Mouse (Mus musculus): ENCODE measurements around the gene Nf2. TPM values are rescaled to one million over a fixed set of nuclear protein-coding genes. Genes with fewer than 3 reads are reported as not detected.

Nf2 gene
- polyA plus RNA-seq, 1 experiment = 56.1 TPM

DNA sequence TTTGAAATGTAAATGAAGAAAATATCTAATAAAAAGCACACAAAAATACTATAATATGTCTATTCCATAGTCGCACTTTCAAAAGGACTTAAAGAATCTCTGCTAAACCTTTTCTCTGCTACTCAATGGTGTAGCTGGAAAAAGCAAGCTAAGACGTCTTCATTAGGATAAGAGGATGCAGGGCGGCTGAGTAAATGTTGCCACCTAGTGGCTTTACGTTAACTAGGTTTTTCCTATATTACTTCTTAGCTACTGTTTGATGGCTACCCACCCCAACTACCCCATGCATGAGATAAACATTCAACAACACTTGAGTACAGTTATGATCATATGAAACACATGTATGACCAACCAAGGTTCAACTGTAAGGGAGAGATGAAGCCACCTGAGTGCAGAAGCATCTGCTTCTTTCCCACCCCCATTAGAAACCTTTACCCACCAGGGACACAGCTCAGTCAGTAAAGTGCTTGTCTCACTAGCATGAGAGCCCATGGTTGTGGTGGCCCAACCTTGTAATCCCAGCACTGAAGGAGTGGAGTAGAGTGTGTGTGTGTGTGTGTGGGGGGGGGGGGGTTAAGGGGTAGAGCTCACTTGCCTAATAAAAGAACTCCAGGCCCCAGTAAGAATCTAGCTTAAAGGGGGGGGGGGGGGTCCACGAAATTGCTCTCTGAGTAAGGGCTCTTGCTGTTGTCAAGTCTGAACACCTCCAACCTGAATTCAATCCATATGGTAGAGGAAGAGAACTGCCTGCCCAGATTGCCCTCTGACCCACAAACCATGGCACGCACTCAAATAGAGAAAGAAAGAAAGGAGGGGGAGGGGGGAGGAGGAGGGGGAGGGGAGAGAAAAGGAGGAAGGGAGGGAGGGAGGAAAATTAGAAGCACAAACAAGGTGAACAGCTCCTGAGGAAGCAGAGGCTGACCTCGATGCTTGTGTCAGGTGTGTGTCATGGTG, 27.6 kb downstream of the Nf2 start:
- no peak overlapping the region for H3K27ac ChIP-seq (ENCODE audit: control insufficient read depth, insufficient read depth, low read length)
- peaks cover 12% of the 10 kb centered on the region for H3K4me1 ChIP-seq (replicated peaks; ENCODE audit: control insufficient read depth, insufficient read depth, low read length)
- no peak for TF ChIP-seq POLR2A (IDR thresholded peaks at IDR 0.05; ENCODE audit: control insufficient read depth, extremely low read depth, insufficient read depth, low read length, poor library complexity)
- no peak for TF ChIP-seq CTCF (IDR thresholded peaks at IDR 0.05; ENCODE audit: borderline replicate concordance, control insufficient read depth, extremely low read depth, insufficient read depth, low read length, poor library complexity)
- no peak overlapping the region for H3K4me3 ChIP-seq (ENCODE audit: control insufficient read depth, insufficient read depth, low read length)
- WGBS = 62% methylated on average over 7 of the region's 7 CpGs
- no peaks in the 10 kb centered on the region for H3K36me3 ChIP-seq (ENCODE audit: control insufficient read depth, insufficient read depth, low read length)
- no peaks in the 10 kb centered on the region for H3K27me3 ChIP-seq (ENCODE audit: control insufficient read depth, insufficient read depth, low read length)
- DNase-seq = no peak

DNA sequence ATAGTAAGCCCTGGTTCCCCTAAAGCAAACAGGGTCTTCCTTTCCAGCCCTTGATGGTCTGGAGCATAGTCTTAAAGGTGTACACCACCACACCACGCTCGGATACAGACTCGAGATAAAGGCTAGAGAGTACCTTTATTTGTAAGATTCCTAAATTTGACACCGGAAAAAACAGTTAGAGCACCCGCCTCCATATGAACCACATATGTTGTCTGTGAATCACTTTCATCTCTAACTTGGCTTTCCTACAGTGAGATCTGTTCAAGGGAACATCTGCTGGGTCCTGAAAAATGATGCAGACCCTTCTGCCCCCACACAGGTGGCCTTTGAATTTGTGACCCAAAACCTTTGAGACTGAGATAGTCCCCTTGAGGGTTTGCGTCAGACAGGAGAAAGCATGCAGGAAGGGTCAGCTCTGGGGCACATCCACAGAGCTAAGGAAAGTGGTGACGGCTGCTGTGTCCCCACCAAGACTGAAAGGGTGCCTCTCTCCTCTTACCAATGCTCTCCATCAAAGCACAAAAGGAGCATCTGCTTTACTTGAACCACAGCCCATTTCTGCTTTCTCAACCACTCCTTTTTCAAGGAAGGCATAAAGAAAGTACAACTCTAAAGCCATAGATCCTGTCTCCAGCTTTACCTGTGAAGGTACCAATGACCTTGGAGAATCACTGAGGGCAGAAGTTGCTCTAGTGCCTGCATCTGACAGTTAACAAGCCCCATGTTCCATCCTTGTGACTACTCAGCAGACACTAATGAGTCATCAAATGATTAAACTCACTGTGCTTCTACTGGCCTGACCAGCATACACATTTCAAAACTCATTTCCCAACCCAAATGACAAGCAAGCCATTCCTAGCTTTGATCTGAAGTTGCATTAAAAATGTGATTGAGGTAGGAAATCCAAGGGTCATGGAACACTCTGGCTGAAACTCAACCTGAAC, 34.6 kb downstream of the Nf2 start:
- Histone ChIP-seq H3K27ac (ENCODE audit: control insufficient read depth, insufficient read depth, low read length) (no peak overlapping the region), H3K36me3 (ENCODE audit: control insufficient read depth, insufficient read depth, low read length) (no peaks in the 10 kb centered on the region), H3K27me3 (ENCODE audit: control insufficient read depth, insufficient read depth, low read length) (no peaks in the 10 kb centered on the region), H3K4me1 (replicated peaks; ENCODE audit: control insufficient read depth, insufficient read depth, low read length) (no peaks in the 10 kb centered on the region), H3K4me3 (ENCODE audit: control insufficient read depth, insufficient read depth, low read length) (no peak overlapping the region)
- WGBS = 94% methylated on average over 7 of the region's 7 CpGs
- no peak for DNase-seq
- TF ChIP-seq CTCF (IDR thresholded peaks at IDR 0.05; ENCODE audit: borderline replicate concordance, control insufficient read depth, extremely low read depth, insufficient read depth, low read length, poor library complexity) (no peak), POLR2A (IDR thresholded peaks at IDR 0.05; ENCODE audit: control insufficient read depth, extremely low read depth, insufficient read depth, low read length, poor library complexity) (no peak)

GRCm38 (mm10) chr11:4808311-4808710, 41.0 kb downstream of the Nf2 start:
- H3K4me3 ChIP-seq (ENCODE audit: control insufficient read depth, insufficient read depth, low read length) = no peak overlapping the region
- DNase-seq = no peak
- no peak overlapping the region for H3K27ac ChIP-seq (ENCODE audit: control insufficient read depth, insufficient read depth, low read length)
- TF ChIP-seq CTCF (IDR thresholded peaks at IDR 0.05; ENCODE audit: borderline replicate concordance, control insufficient read depth, extremely low read depth, insufficient read depth, low read length, poor library complexity) (no peak), POLR2A (IDR thresholded peaks at IDR 0.05; ENCODE audit: control insufficient read depth, extremely low read depth, insufficient read depth, low read length, poor library complexity) (no peak)
- H3K36me3 ChIP-seq (ENCODE audit: control insufficient read depth, insufficient read depth, low read length) = no peaks in the 10 kb centered on the region
- WGBS = 94% methylated on average over 6 of the region's 6 CpGs
- H3K4me1 ChIP-seq (replicated peaks; ENCODE audit: control insufficient read depth, insufficient read depth, low read length) = no peaks in the 10 kb centered on the region
- no peaks in the 10 kb centered on the region for H3K27me3 ChIP-seq (ENCODE audit: control insufficient read depth, insufficient read depth, low read length)

DNA sequence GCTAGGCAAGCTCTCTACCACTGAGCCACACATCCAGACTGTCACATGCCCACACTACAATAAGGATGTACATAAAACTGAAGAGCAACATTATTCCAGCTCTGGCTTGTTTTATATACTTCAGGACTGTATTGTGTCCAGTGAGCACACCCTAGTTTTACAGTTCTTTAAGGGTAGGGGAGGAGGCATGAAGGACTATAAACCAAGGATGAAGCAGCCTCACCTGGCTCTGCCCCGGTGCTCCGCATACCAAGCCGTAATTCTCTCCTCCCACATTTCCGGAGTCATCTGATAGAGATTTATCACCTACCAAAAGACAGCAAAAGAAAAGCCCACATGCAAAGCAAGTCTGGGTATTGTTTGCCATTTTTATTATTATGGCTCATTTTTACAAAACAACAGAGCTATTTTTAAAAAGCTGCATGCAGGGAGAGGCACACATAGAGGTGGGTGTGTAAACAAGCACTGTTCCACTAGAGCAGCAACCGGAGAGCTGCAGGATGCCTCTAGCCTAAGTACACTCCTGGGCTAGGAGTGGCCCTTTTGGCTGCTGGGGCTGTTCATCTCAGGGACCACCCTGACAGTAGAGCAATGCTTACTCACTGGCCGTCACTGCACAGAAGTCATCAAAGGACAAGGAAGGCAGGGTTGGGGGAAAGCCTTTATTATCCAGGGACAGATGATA, 43.2 kb downstream of the Nf2 start:
- Histone ChIP-seq H3K36me3 (ENCODE audit: control insufficient read depth, insufficient read depth, low read length) (no peaks in the 10 kb centered on the region), H3K27ac (ENCODE audit: control insufficient read depth, insufficient read depth, low read length) (no peak overlapping the region), H3K4me1 (replicated peaks; ENCODE audit: control insufficient read depth, insufficient read depth, low read length) (no peaks in the 10 kb centered on the region), H3K4me3 (ENCODE audit: control insufficient read depth, insufficient read depth, low read length) (no peak overlapping the region), H3K27me3 (ENCODE audit: control insufficient read depth, insufficient read depth, low read length) (no peaks in the 10 kb centered on the region)
- TF ChIP-seq CTCF (IDR thresholded peaks at IDR 0.05; ENCODE audit: borderline replicate concordance, control insufficient read depth, extremely low read depth, insufficient read depth, low read length, poor library complexity) = no peak
- TF ChIP-seq POLR2A (IDR thresholded peaks at IDR 0.05; ENCODE audit: control insufficient read depth, extremely low read depth, insufficient read depth, low read length, poor library complexity) = no peak
- no peak for DNase-seq
- 94% methylated on average over 6 of the region's 6 CpGs for WGBS

DNA sequence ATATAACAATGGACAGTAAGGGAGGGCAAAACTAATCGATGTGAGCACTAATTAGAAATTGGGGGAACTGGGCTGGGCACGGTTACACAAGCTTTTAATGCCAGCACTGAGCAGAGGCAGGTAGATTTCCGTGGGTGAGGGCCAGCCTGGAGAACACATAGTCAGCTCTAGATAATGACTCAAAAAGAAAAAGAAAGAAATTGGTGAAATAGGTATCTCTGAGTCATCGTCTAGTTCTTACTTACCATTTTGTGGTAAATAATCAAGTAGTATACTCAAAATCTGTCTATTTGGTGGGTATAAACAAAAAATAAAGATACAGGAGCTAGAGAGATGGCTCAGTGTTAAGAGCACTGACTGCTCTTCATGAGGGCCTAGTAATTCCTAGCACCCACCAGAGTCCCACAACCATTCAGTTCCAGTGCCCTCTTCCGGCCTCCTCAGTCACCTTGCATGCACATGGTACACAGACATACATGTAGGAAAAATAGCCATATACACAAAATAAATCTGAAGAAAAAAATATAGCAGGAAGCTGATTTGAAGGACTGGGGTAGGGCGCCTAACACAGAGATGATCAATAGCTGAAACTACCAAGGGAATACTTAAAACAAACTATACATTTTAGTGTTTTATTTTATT, 44.3 kb downstream of the Nf2 start:
- no peaks in the 10 kb centered on the region for H3K27me3 ChIP-seq (ENCODE audit: control insufficient read depth, insufficient read depth, low read length)
- TF ChIP-seq POLR2A (IDR thresholded peaks at IDR 0.05; ENCODE audit: control insufficient read depth, extremely low read depth, insufficient read depth, low read length, poor library complexity) (no peak), CTCF (IDR thresholded peaks at IDR 0.05; ENCODE audit: borderline replicate concordance, control insufficient read depth, extremely low read depth, insufficient read depth, low read length, poor library complexity) (no peak)
- no peak overlapping the region for H3K4me3 ChIP-seq (ENCODE audit: control insufficient read depth, insufficient read depth, low read length)
- no peaks in the 10 kb centered on the region for H3K36me3 ChIP-seq (ENCODE audit: control insufficient read depth, insufficient read depth, low read length)
- no peak overlapping the region for H3K27ac ChIP-seq (ENCODE audit: control insufficient read depth, insufficient read depth, low read length)
- 94% methylated on average over 6 of the region's 6 CpGs for WGBS
- no peaks in the 10 kb centered on the region for H3K4me1 ChIP-seq (replicated peaks; ENCODE audit: control insufficient read depth, insufficient read depth, low read length)
- no peak for DNase-seq

All from thymus, adult 2 months (tissue).